Mouse (Mus musculus) heart, embryonic 15.5 days (tissue): ENCODE measurements at regions not wholly inside any gene's neighbourhood (a gene's known extent, or its start where the extent isn't known, plus 50 kb on each side); places are given as distances from the start of the nearest gene placed in this dataset.

Experiments
- ATAC-seq: fragments of 200-750 bp; cut with Nextera tagmentation; replicated peaks from 2 replicates; pipeline ENCODE4 v1.8.0; 2017; ENCODE audit warnings: low read depth, moderate TSS enrichment; ENCODE audit not compliant: insufficient number of reproducible peaks, insufficient read depth, low FRiP score
- H3K27ac ChIP-seq: fragments of 300-500 bp; sonication (generic); 2 replicates; pipeline ENCODE4 v1.5.1; 2015; ENCODE audit warnings: mild to moderate bottlenecking, inconsistent platforms
- H3K27me3 ChIP-seq: fragments of 300-500 bp; sonication (generic); 2 replicates; pipeline ENCODE4 v1.6.1; 2015; ENCODE audit warnings: inconsistent platforms
- H3K36me3 ChIP-seq: fragments of 300-500 bp; sonication (generic); 2 replicates; pipeline ENCODE4 v1.6.1; 2015; ENCODE audit warnings: mild to moderate bottlenecking, inconsistent platforms
- H3K4me1 ChIP-seq: fragments of 300-500 bp; sonication (generic); replicated peaks from 2 replicates; pipeline ENCODE4 v1.6.1; 2015; ENCODE audit warnings: inconsistent platforms
- H3K4me2 ChIP-seq: fragments of 300-500 bp; sonication (generic); 2 replicates; pipeline ENCODE4 v1.6.1; 2015; ENCODE audit warnings: inconsistent platforms, mild to moderate bottlenecking, moderate library complexity
- H3K4me3 ChIP-seq: fragments of 300-500 bp; sonication (generic); 2 replicates; pipeline ENCODE4 v1.5.1; 2015; ENCODE audit warnings: mild to moderate bottlenecking, inconsistent platforms
- H3K9ac ChIP-seq: fragments of 300-500 bp; sonication (generic); 2 replicates; pipeline ENCODE4 v1.6.1; 2015; ENCODE audit warnings: mild to moderate bottlenecking, inconsistent platforms
- H3K9me3 ChIP-seq: fragments of 300-500 bp; sonication (generic); replicated peaks from 2 replicates; pipeline ENCODE4 v1.6.1; 2016; ENCODE audit warnings: inconsistent platforms
- WGBS: fragments of 180-500 bp; shearing (Covaris S2); methylation state at CpG from one replicate; pipeline ENCODE4 v1.1.7; 2015; ENCODE audit warnings: mixed read lengths; 5-methylcytosine and 5-hydroxymethylcytosine counted together

GRCm38 (mm10) chr14:64511300-64511699 lies 407.2 kb downstream of the Prss52 start:
- Histone ChIP-seq H3K9ac (no peak overlapping the region), H3K36me3 (no peaks in the 10 kb centered on the region), H3K4me2 (no peak overlapping the region), H3K27ac (no peak overlapping the region), H3K9me3 (no peaks in the 10 kb centered on the region), H3K4me1 (no peaks in the 10 kb centered on the region), H3K27me3 (no peaks in the 10 kb centered on the region), H3K4me3 (no peak overlapping the region)
- no peak for ATAC-seq
- WGBS: 81% methylated on average over 7 of the region's 7 CpGs

GRCm38 (mm10) chr14:64512726-64513125 lies 408.6 kb downstream of the Prss52 start:
- 50% methylated on average over 7 of the region's 7 CpGs for WGBS
- no peaks in the 10 kb centered on the region for H3K4me1 ChIP-seq
- H3K9ac ChIP-seq: no peak overlapping the region
- ATAC-seq: no peak
- H3K9me3 ChIP-seq: no peaks in the 10 kb centered on the region
- no peaks in the 10 kb centered on the region for H3K27me3 ChIP-seq
- no peaks in the 10 kb centered on the region for H3K36me3 ChIP-seq
- H3K4me2 ChIP-seq: no peak overlapping the region
- H3K27ac ChIP-seq: no peak overlapping the region
- H3K4me3 ChIP-seq: no peak overlapping the region

GRCm38 (mm10) chr14:64517584-64518195 lies 413.6 kb downstream of the Prss52 start:
- Histone ChIP-seq H3K27ac (no peak overlapping the region), H3K4me3 (no peak overlapping the region), H3K9me3 (no peaks in the 10 kb centered on the region), H3K9ac (no peak overlapping the region), H3K27me3 (no peaks in the 10 kb centered on the region), H3K4me1 (no peaks in the 10 kb centered on the region), H3K4me2 (no peak overlapping the region), H3K36me3 (no peaks in the 10 kb centered on the region)
- no peak for ATAC-seq
- WGBS: 54% methylated on average over 7 of the region's 7 CpGs

- WGBS: 32% methylated on average over 8 of the region's 8 CpGs
- no peak overlapping the region for H3K27ac ChIP-seq
- H3K4me1 ChIP-seq: no peaks in the 10 kb centered on the region
- ATAC-seq: no peak
- H3K9me3 ChIP-seq: no peaks in the 10 kb centered on the region
- no peak overlapping the region for H3K4me2 ChIP-seq
- H3K36me3 ChIP-seq: no peaks in the 10 kb centered on the region
- no peak overlapping the region for H3K9ac ChIP-seq
- 0 out of 2 replicates have a peak, but pooled peaks cover 2% of the 10 kb centered on the region for H3K27me3 ChIP-seq
- no peak overlapping the region for H3K4me3 ChIP-seq
Measured at GRCm38 (mm10) chr14:64524641-64525040, 420.6 kb downstream of the Prss52 start.

GRCm38 (mm10) chr14:64525302-64526078 lies 421.4 kb downstream of the Prss52 start:
- Histone ChIP-seq H3K27me3 (0 out of 2 replicates have a peak, but pooled peaks cover 2% of the 10 kb centered on the region), H3K4me2 (no peak overlapping the region), H3K9me3 (no peaks in the 10 kb centered on the region), H3K4me1 (no peaks in the 10 kb centered on the region), H3K4me3 (no peak overlapping the region), H3K9ac (no peak overlapping the region), H3K27ac (no peak overlapping the region), H3K36me3 (no peaks in the 10 kb centered on the region)
- 60% methylated on average over 10 of the region's 10 CpGs for WGBS
- no peak for ATAC-seq

- Histone ChIP-seq H3K4me3 (no peak overlapping the region), H3K27me3 (0 out of 2 replicates have a peak, but pooled peaks cover 4% of the 10 kb centered on the region), H3K4me1 (no peaks in the 10 kb centered on the region), H3K9me3 (no peaks in the 10 kb centered on the region), H3K27ac (no peak overlapping the region), H3K36me3 (no peaks in the 10 kb centered on the region), H3K4me2 (no peak overlapping the region), H3K9ac (no peak overlapping the region)
- WGBS: 43% methylated on average over 3 of the region's 3 CpGs
- no peak for ATAC-seq
Measured at GRCm38 (mm10) chr14:64530541-64530940, 426.5 kb downstream of the Prss52 start.

GRCm38 (mm10) chr14:64531221-64531949 lies 427.3 kb downstream of the Prss52 start:
- Histone ChIP-seq H3K27ac (no peak overlapping the region), H3K36me3 (no peaks in the 10 kb centered on the region), H3K9me3 (no peaks in the 10 kb centered on the region), H3K4me1 (no peaks in the 10 kb centered on the region), H3K9ac (no peak overlapping the region), H3K4me2 (no peak overlapping the region), H3K27me3 (0 out of 2 replicates have a peak, but pooled peaks cover 4% of the 10 kb centered on the region), H3K4me3 (no peak overlapping the region)
- ATAC-seq: no peak
- WGBS: 46% methylated on average over 7 of the region's 7 CpGs

- Histone ChIP-seq H3K27ac (no peak overlapping the region), H3K4me3 (no peak overlapping the region), H3K4me2 (no peak overlapping the region), H3K9me3 (no peaks in the 10 kb centered on the region), H3K36me3 (no peaks in the 10 kb centered on the region), H3K4me1 (no peaks in the 10 kb centered on the region), H3K9ac (no peak overlapping the region), H3K27me3 (0 out of 2 replicates have a peak, but pooled peaks cover 4% of the 10 kb centered on the region)
- ATAC-seq: no peak
- 80% methylated on average over 5 of the region's 5 CpGs for WGBS
Measured at GRCm38 (mm10) chr14:64532351-64532750, 428.3 kb downstream of the Prss52 start.

GRCm38 (mm10) chr14:64533591-64534151 lies 429.6 kb downstream of the Prss52 start:
- ATAC-seq: no peak
- Histone ChIP-seq H3K27me3 (0 out of 2 replicates have a peak, but pooled peaks cover 4% of the 10 kb centered on the region), H3K27ac (no peak overlapping the region), H3K36me3 (no peaks in the 10 kb centered on the region), H3K4me1 (no peaks in the 10 kb centered on the region), H3K9me3 (no peaks in the 10 kb centered on the region), H3K4me3 (no peak overlapping the region), H3K4me2 (no peak overlapping the region), H3K9ac (no peak overlapping the region)
- WGBS: 42% methylated on average over 7 of the region's 7 CpGs

- Histone ChIP-seq H3K27ac (no peak overlapping the region), H3K9me3 (no peaks in the 10 kb centered on the region), H3K4me2 (no peak overlapping the region), H3K9ac (no peak overlapping the region), H3K4me3 (no peak overlapping the region), H3K27me3 (0 out of 2 replicates have a peak, but pooled peaks cover 4% of the 10 kb centered on the region), H3K36me3 (no peaks in the 10 kb centered on the region), H3K4me1 (no peaks in the 10 kb centered on the region)
- no peak for ATAC-seq
- WGBS: 47% methylated on average over 4 of the region's 4 CpGs
Measured at GRCm38 (mm10) chr14:64534194-64534593, 430.1 kb downstream of the Prss52 start.

GRCm38 (mm10) chr14:64539436-64539835 lies 435.4 kb downstream of the Prss52 start:
- no peak overlapping the region for H3K4me3 ChIP-seq
- H3K9ac ChIP-seq: no peak overlapping the region
- H3K4me2 ChIP-seq: no peak overlapping the region
- ATAC-seq: no peak
- H3K27ac ChIP-seq: no peak overlapping the region
- WGBS: 59% methylated on average over 2 of the region's 2 CpGs
- no peaks in the 10 kb centered on the region for H3K4me1 ChIP-seq
- no peaks in the 10 kb centered on the region for H3K9me3 ChIP-seq
- no peaks in the 10 kb centered on the region for H3K36me3 ChIP-seq
- H3K27me3 ChIP-seq: peaks cover 4% of the 10 kb centered on the region; the same call in 1 of the 2 replicates
